Mouse (Mus musculus) midbrain, embryonic 11.5 days (tissue): ENCODE measurements around the gene Daxx. TPM values are rescaled to one million over a fixed set of nuclear protein-coding genes. Genes with fewer than 3 reads are reported as not detected.
"Not testable (repeated sequence)": the region's sequence is repeated elsewhere in the genome, so short reads cannot be mapped to it uniquely, and the experiment has no call there.

Experiments
- ATAC-seq: fragments of 200-750 bp; cut with Nextera tagmentation; 2 replicates; pipeline ENCODE4 v1.8.0; 2017; ENCODE audit warnings: moderate TSS enrichment, moderate library complexity; ENCODE audit not compliant: low FRiP score
- DNase-seq: peaks from one replicate; pipeline ENCODE4 v3.0.0; 2015; ENCODE audit warnings: low spot score; ENCODE audit errors: missing footprints
- H3K27ac ChIP-seq: fragments of 300-500 bp; sonication (generic); 2 replicates; pipeline ENCODE4 v1.5.1; 2014; ENCODE audit warnings: low read depth, low read length
- H3K27me3 ChIP-seq: fragments of 300-500 bp; sonication (generic); 2 replicates; pipeline ENCODE4 v1.6.1; 2014; ENCODE audit warnings: mild to moderate bottlenecking, low read length, moderate library complexity, mixed read lengths; ENCODE audit not compliant: control insufficient read depth, insufficient read depth
- H3K36me3 ChIP-seq: fragments of 300-500 bp; sonication (generic); 2 replicates; pipeline ENCODE4 v1.6.1; 2014; ENCODE audit warnings: mild to moderate bottlenecking, low read length, moderate library complexity, mixed read lengths; ENCODE audit not compliant: control insufficient read depth, insufficient read depth
- H3K4me1 ChIP-seq: fragments of 300-500 bp; sonication (generic); 2 replicates; pipeline ENCODE4 v1.6.1; 2014; ENCODE audit warnings: low read length; ENCODE audit not compliant: control insufficient read depth, insufficient read depth
- H3K4me2 ChIP-seq: fragments of 300-500 bp; sonication (generic); 2 replicates; pipeline ENCODE4 v1.6.1; 2014; ENCODE audit warnings: mild to moderate bottlenecking, moderate library complexity
- H3K4me3 ChIP-seq: fragments of 300-500 bp; sonication (generic); 2 replicates; pipeline ENCODE4 v1.5.1; 2014; ENCODE audit warnings: low read depth, low read length
- H3K9ac ChIP-seq: fragments of 300-500 bp; sonication (generic); 2 replicates; pipeline ENCODE4 v1.6.1; 2014; ENCODE audit warnings: low read length
- H3K9me3 ChIP-seq: fragments of 300-500 bp; sonication (generic); 2 replicates; pipeline ENCODE4 v1.6.1; 2016; ENCODE audit warnings: low read length; ENCODE audit not compliant: control insufficient read depth
- WGBS: fragments of 180-500 bp; shearing (Covaris S2); extraction: QIAGEN DNeasy Blood & Tissue Kit; methylation state at CpG from one replicate; pipeline ENCODE4 v1.1.7; 2014; 5-methylcytosine and 5-hydroxymethylcytosine counted together
- polyA plus RNA-seq: library from polyadenylated mRNA; unstranded; fragments of >200 nt; fragmentation: Nextera tagmentation; extraction: Ambion mirVana; gene quantifications from 2 replicates; pipeline ENCODE4 v1.2.1, GENCODE M21; 2014

Daxx gene
- polyA plus RNA-seq, 1 experiment from 2014 or later = 60.4 TPM

DNA sequence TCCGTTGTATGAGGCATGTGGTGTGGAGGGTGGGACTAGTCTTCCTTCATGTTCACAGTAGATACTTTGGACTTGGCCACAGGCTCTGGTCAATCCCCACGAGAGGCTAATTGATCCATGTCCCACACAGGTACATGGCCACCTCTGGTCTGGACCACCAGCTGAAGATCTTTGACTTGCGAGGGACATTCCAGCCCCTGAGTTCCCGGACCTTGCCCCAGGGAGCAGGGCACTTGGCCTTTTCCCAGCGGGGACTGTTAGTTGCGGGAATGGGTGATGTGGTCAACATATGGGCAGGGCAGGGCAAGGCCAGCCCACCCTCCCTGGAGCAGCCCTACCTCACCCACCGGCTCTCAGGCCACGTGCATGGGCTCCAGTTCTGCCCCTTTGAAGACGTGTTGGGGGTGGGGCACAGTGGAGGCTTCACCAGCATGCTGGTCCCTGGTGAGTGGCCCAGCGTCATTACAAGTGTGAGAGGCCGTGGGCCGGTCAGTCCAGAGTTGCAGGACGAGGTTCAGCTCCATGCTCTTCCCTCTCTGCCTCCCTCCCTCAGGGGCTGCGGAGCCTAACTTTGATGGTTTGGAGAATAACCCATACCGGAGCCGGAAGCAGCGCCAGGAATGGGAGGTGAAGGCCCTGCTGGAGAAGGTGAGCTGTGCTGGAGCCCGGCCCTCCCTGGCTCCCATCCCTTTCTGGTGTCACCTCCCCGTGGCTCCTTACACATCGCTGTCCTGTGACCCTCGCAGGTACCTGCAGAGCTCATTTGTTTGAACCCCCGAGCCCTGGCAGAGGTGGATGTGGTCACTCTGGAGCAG, 39.1 kb downstream of the Daxx start:
- H3K36me3 ChIP-seq = peaks cover 17% of the 10 kb centered on the region
- ATAC-seq = no peak
- H3K27ac ChIP-seq = no peak overlapping the region
- H3K27me3 ChIP-seq = no peaks in the 10 kb centered on the region
- H3K4me2 ChIP-seq = no peak overlapping the region
- WGBS = 90% methylated on average over 22 of the region's 22 CpGs
- no peaks in the 10 kb centered on the region for H3K9me3 ChIP-seq
- DNase-seq = no peak
- no peak overlapping the region for H3K9ac ChIP-seq
- peaks cover 24% of the 10 kb centered on the region for H3K4me1 ChIP-seq
- no peak overlapping the region for H3K4me3 ChIP-seq

DNA sequence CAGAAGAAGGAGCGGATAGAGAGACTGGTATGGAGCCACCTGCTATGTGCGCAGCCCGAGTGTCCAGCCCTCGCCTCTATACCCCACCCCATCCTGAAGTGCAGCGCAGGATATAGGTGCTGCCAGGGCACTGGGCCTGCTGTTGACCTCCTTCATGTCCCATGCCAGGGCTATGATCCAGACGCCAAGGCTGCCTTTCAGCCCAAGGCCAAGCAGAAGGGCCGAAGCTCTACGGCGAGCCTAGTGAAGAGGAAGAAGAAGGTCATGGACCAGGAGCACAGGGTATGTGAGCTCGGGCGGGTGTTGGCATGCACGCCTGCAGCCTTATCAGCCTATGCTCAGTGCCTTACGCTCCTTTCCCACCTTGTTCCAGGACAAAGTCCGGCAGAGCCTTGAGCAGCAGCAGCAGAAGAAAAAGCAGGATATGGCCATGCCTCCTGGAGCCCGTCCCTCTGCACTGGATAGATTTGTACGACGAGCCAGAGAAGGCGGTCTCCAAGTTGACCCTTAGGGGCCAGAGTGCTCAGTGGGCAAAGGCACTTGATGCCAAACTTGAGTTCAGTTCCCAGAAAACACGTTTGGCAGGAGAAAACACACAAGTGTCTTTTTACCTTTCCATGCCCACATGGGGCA, 39.8 kb downstream of the Daxx start:
- WGBS = 92% methylated on average over 19 of the region's 19 CpGs
- Histone ChIP-seq H3K4me3 (no peak overlapping the region), H3K27me3 (no peaks in the 10 kb centered on the region), H3K9me3 (no peaks in the 10 kb centered on the region), H3K36me3 (peaks cover 19% of the 10 kb centered on the region), H3K4me1 (peaks cover 29% of the 10 kb centered on the region), H3K27ac (no peak overlapping the region), H3K9ac (no peak overlapping the region), H3K4me2 (no peak overlapping the region)
- DNase-seq (no peak), ATAC-seq (no peak)

DNA sequence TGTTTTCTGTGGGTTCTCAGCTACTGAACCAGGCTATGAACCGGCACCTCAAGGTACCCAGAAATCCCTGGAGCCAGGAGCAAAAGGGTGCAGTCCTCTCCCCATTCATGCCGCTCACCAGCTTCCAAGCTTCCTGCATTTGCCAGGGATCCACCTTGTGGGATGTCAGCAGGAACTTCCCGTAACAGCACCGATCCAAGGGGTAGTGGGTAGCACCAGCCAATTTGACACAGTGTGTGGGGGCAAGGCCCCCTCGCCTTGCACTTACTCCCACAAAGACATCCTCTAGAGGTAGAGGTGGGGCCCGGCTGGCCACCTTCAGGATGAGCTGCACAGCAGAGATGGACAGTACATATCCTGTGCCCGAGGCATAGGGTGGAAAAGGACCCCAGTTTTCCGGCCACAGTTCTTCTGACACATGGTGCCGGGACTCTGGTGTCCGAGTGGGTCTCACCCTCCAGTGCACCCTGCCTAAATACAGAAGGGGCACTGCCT, 41.0 kb downstream of the Daxx start:
- peak overlapping the region; percentile 37; the same call in 1 of the 2 replicates for H3K4me3 ChIP-seq
- H3K27me3 ChIP-seq = no peaks in the 10 kb centered on the region
- WGBS = 76% methylated on average over 10 of the region's 10 CpGs
- peak overlapping the region; percentile 69; the same call in 1 of the 2 replicates for H3K4me2 ChIP-seq
- DNase-seq = no peak
- H3K27ac ChIP-seq = no peak overlapping the region
- ATAC-seq = no peak
- H3K36me3 ChIP-seq = peaks cover 19% of the 10 kb centered on the region
- peaks cover 37% of the 10 kb centered on the region for H3K4me1 ChIP-seq
- peak overlapping the region; percentile 68; the same call in 1 of the 2 replicates for H3K9ac ChIP-seq
- no peaks in the 10 kb centered on the region for H3K9me3 ChIP-seq

DNA sequence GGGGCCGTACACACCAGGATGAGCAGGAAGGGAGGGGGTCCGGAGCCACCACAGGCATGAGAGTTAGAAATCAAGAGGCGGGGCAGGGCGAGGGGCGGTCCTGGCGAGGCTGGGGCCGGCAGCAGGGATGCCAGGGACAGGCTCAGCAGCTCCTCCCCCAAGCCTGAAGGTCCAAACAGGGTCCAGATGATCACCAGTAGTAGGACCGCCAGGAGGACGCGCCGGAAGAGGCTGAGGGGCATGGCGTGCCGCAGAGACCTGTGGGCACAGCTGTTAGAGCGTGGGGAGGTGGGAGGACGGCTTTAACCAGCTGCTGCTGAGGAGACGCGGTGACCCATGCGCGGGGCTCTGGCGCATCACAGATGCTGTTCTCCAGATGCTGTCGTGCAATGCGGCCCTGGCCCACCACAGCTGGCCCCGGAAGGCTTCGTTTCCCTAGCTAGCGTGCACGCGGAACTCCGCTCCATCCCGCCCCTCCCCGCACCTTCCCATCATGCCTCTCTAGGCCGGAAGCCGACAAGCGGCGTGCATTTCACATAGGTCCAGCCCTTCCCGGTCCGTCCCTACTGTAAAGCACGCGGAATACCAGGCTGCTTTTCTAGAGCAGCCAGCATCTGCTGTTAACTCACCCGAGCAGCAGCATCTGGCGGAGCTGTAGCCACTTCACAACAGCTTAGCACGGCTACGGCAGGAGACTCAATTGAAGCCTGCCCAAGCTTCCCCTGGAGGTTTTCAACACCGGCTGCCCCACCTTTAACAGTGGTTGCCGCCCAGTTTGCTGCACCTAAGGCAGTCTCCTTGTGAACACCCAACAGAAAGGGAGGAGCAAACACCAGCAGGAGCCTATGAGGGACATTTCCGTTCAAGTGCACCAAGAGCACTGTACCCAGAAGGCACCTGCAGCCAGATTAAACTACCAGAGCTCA, 42.1 kb downstream of the Daxx start, which contains the start of gene B3galt4:
TSS of gene B3galt4 (minus strand) at position 468 of the 926 bp plus-strand sequence.
- Histone ChIP-seq H3K27ac (peak within 1 kb of the TSS; percentile 81), H3K9ac (peak within 1 kb of the TSS; percentile 68), H3K4me1 (peaks cover 38% of the 10 kb centered on the region), H3K36me3 (peaks cover 19% of the 10 kb centered on the region), H3K27me3 (no peaks in the 10 kb centered on the region), H3K9me3 (no peaks in the 10 kb centered on the region), H3K4me3 (peak within 1 kb of the TSS; percentile 37), H3K4me2 (peak within 1 kb of the TSS; percentile 69)
- under 1% methylated on average over 45 of the region's 45 CpGs for WGBS
- DNase-seq (peak; percentile 98), ATAC-seq (peak; percentile 63)

DNA sequence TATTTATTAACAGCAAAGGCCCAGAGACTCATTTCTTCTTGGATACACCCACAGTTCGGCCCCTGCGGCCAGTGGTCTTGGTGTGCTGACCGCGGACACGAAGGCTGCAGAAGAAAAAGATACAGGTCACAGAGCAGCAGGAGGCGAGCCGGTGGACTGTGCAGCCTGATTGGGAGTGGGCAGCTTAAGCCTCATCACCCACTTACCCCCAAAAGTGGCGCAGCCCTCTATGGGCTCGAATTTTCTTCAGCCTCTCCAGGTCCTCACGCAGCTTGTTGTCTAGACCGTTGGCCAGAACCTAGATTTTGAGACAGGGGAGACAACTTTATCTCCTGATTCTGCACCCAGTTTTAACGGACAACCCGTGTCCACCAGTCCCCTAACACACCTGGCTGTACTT, 42.8 kb downstream of the Daxx start:
- 76% methylated on average over 13 of the region's 13 CpGs for WGBS
- peak overlapping the region; percentile 37; the same call in 1 of the 2 replicates for H3K4me3 ChIP-seq
- ATAC-seq, H3K27me3 ChIP-seq, H3K9me3 ChIP-seq, H3K27ac ChIP-seq, H3K9ac ChIP-seq: not testable (repeated sequence)
- DNase-seq = peak; percentile 81
- peak overlapping the region; percentile 69 for H3K4me2 ChIP-seq
- H3K4me1 ChIP-seq = peaks cover 44% of the 10 kb centered on the region
- H3K36me3 ChIP-seq = peaks cover 19% of the 10 kb centered on the region

DNA sequence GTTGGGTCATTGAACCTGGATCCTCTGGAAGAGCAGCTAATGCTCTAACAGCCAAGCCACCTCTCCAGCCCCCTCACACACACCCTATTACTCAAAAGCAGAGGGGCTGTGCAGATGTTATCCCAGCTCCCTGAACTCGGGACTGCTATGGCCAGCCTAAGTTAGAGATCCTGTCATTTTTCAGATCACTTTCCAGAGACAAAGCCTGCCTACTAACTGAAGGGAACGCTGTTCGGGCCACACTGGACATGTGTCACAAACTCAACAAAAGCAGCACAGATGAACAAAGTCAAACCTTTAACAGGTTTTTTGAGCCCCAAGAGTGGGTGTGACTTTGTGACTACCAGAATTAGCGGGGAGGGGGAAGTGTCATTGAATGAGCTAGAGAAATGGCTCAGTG, 43.7 kb downstream of the Daxx start:
- ATAC-seq = no peak
- Histone ChIP-seq H3K9me3 (no peaks in the 10 kb centered on the region), H3K27me3 (no peaks in the 10 kb centered on the region), H3K4me2 (no peak overlapping the region), H3K36me3 (peaks cover 19% of the 10 kb centered on the region), H3K9ac (no peak overlapping the region; the same call in 1 of the 2 replicates), H3K4me1 (peaks cover 44% of the 10 kb centered on the region), H3K27ac (no peak overlapping the region), H3K4me3 (no peak overlapping the region)
- 79% methylated on average over 4 of the region's 4 CpGs for WGBS
- DNase-seq = no peak

DNA sequence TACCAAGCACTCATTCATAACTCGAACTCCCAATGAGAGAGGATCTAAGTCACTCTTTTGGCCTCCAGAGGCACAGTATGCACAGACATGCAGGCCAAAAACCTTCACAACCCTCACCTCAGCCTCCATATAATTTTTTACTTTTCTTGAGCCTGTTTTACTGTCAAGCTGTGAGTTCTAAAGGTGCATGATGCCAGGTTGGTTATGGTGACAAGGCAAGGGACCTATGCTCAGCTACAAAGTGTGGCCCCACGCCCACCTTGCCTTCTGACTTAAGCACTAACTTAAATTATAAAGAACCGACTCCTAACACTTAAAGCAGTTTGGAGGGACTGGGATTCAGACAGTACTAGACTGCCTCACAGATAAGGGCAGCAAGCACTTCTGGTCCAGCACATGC, 44.1 kb downstream of the Daxx start:
- ATAC-seq = no peak
- Histone ChIP-seq H3K4me3 (no peak overlapping the region), H3K4me2 (no peak overlapping the region), H3K9ac (no peak overlapping the region; the same call in 1 of the 2 replicates), H3K36me3 (peaks cover 19% of the 10 kb centered on the region), H3K27ac (no peak overlapping the region), H3K9me3 (no peaks in the 10 kb centered on the region), H3K27me3 (no peaks in the 10 kb centered on the region), H3K4me1 (peaks cover 44% of the 10 kb centered on the region)
- WGBS = 86% methylated on average over 3 of the region's 3 CpGs
- no peak for DNase-seq

DNA sequence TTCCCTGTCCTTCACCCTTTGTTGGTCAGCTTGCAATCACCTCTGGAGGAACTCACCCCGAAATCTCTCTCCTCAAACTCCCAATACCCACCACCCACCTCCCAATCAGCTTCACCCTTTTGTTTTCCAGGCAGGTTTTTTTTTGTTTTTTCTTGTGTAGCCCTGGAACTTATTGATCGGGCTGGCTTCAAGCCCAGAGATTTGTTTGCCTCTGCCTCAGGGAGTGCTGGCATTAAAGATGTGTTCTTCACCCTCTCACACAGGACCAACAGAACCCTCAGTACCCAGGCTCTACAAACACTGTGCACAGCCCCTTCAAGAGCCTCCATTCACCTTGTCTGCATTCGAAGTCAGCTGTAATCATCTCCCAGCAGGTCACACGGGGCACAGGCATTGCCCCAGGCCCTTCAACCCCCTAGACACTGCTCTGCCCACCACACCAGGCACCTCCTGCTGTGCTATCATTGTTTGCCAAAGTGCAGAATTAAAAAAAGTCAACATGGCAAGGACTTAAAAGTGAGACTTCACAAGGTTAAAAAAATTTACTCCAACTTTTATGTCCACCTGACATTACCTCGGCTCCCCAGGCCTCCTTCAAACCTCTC, 44.8 kb downstream of the Daxx start:
- H3K27me3 ChIP-seq = no peaks in the 10 kb centered on the region
- H3K4me1 ChIP-seq = peaks cover 44% of the 10 kb centered on the region
- H3K27ac ChIP-seq = peak overlapping the region; percentile 84; the same call in 1 of the 2 replicates
- peak overlapping the region; percentile 98 for H3K4me3 ChIP-seq
- no peaks in the 10 kb centered on the region for H3K9me3 ChIP-seq
- no peak for ATAC-seq
- H3K9ac ChIP-seq = peak overlapping the region; percentile 99
- H3K36me3 ChIP-seq = peaks cover 24% of the 10 kb centered on the region
- WGBS = 47% methylated on average over 5 of the region's 5 CpGs
- H3K4me2 ChIP-seq = peak overlapping the region; percentile 99
- no peak for DNase-seq
